Mouse (Mus musculus): ENCODE data around the gene Nptn. TPM values are rescaled to one million over a fixed set of nuclear protein-coding genes. Genes with fewer than 3 reads are reported as not detected.
A peak's percentile ranks its signal among the peaks of the same experiment; 100 is the strongest.
"Not testable (repeated sequence)": the region's sequence is repeated elsewhere in the genome, so short reads cannot be mapped to it uniquely, and the experiment has no call there.

Nptn gene
- polyA plus RNA-seq, 1 experiment from 2014 or later, result 50.7 TPM

DNA sequence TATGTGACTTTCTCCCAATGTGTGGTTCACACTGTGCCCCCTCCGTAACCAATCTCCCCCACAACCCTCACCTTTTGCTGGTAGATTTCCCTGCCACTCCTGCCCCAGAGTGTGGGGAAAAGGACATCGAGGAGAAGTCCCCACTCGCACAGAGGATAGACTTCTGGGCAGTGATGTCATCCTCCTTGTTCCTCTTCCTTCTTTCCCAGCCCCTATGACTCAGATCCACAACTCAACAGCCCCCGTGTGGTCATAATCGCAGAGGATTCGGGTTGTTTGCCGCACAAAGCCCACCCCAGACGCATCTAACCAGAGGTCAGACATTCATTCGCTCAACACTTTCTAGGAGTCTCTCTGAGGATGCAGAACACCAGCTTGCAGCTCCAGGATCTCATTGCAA, 30.0 kb upstream of the Nptn start:
- Histone ChIP-seq H3K36me3 (replicated peaks) (no peaks in the 10 kb centered on the region), H3K27me3 (ENCODE audit: poor library complexity, severe bottlenecking) (peaks cover 4% of the 10 kb centered on the region; the same call in 1 of the 2 replicates), H3K4me3 (no peak overlapping the region), H3K9me3 (no peaks in the 10 kb centered on the region), H3K4me1 (peaks cover 64% of the 10 kb centered on the region), H3K27ac (no peak overlapping the region)
- no peak for DNase-seq (ENCODE audit: extremely low spot score, low spot score)
- 90% methylated on average over 9 of the region's 9 CpGs for WGBS

DNA sequence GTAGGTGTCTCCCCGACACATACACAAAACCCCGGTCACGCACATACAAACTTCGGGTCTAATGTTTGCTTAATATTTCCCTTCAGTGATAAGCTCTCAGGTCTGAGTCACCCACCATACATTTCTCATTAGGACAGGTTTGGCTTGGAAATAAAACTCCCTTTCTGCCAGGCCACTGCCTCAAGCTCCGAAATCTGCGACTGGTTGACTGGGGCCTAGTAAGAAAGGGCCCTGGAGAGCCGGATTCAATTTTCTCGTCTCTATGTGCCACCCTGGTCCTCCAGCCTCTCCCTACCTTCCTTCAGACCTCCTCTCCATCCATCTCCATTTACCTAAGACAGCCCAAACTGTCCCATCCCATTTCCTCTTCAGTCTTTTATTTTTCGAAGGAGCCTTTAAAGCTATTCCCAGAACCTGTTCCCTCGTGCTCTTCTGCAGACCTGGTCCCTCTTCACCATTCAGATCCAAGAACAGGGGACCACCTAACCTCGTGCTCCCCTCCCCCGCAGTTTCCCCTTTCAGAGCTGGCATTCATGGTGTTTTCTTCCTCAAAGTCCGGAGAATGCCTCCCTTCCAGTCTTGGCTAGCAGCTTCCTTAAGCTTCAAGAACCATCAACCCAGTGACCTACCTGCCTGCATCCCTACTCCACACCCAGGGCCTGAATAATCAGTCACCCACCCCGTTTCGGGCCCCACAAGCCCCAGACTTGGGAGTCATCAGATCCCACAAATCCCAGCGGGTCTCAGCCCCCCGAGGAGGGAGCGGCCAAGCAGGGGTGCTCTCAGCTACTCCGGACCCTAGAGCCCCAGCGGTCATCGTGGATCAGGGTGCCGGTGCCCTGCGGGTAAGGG, 27.8 kb upstream of the Nptn start:
- Histone ChIP-seq H3K36me3 (replicated peaks) (no peaks in the 10 kb centered on the region), H3K27me3 (ENCODE audit: poor library complexity, severe bottlenecking) (peaks cover 4% of the 10 kb centered on the region; the same call in 1 of the 2 replicates), H3K9me3 (no peaks in the 10 kb centered on the region), H3K27ac (peak overlapping the region; percentile 97), H3K4me3 (peak overlapping the region; percentile 90), H3K4me1 (peaks cover 48% of the 10 kb centered on the region)
- peak; percentile 46 for DNase-seq (ENCODE audit: extremely low spot score, low spot score)
- 14% methylated on average over 23 of the region's 23 CpGs for WGBS

DNA sequence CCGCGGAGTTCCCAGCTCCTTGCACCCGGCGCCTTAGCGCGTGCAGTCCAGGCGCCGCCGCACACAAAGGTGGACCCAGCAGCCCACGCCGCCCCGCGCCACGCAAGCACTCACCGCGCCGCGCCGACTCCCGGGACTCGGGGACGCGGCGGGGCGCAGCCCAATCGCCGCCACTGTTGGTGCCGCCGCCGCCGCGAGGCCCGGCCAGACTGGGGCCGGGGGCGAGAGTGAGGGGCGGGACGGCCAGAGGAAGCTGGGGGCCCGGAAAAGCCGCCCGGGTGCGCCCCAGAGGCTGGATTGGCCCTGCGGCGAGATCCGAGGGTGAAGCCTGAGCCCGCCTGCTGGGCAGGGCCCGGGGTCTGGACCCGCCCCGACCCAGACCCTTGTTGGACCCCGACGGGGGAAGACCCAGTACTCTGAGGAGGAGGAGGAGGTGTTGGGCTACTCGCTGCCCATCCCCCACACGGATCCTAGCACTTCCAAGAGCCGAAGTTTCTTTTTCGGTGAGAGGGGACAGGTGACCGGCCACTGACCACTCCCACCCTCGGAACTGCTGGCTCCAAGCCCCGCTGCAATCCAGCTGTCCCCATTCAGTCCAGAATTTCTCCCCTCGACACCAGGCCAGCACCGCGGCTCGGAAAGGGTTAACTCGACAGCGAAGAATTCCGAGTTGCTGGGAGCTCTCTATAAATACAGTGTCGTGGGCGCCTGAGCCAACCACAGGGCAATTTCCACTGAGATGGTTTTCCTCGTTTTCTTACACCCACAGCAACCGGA, 26.9 kb upstream of the Nptn start, which contains the start of gene Cd276:
Gene Cd276 (minus strand): TSS at position 530 of the 777 bp plus-strand sequence.
- under 1% methylated on average over 67 of the region's 68 CpGs for WGBS
- no peaks in the 10 kb centered on the region for H3K36me3 ChIP-seq (replicated peaks)

DNA sequence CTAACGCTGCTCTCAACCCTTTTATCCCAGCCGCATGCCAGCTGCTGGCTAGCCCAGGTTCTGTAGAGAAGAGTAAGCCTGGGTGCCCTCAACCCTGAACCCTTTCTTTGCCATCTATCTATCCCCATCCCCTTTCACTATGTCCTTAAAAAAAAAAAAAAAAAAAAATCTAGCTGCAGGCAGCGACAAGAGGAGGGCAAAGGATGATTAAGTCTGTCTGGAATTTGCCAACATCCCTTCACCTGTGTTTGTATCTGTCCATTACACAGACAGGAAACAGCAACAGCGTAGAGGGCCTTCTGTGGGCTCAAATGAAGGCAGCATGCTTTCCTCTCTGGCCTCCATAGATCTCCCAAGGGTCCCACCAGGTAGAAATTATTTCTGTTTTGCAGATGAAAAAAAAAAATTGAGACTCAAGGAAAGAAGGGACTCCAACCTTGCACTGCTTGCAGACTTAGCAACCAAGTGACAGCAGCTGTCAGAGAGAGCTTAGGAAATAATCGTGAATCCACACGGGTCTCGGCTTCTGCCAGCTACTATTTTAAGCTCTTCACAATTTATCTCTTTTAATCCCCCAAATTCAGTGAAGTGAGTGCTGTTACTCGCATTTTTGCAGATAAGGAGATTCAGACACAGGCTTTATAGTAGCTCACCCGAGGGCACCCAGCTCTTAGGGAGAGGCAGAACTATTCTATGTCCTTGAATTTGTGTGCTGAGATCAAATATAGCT, 26.2 kb upstream of the Nptn start:
- Histone ChIP-seq H3K4me3 (peak overlapping the region; percentile 90), H3K9me3 (no peaks in the 10 kb centered on the region), H3K4me1 (peaks cover 45% of the 10 kb centered on the region), H3K27ac (peak overlapping the region; percentile 97), H3K27me3 (ENCODE audit: poor library complexity, severe bottlenecking) (peaks cover 4% of the 10 kb centered on the region; the same call in 1 of the 2 replicates), H3K36me3 (replicated peaks) (no peaks in the 10 kb centered on the region)
- no peak for DNase-seq (ENCODE audit: extremely low spot score, low spot score)
- 28% methylated on average over 9 of the region's 9 CpGs for WGBS

More for the DNA sequence above, 26.9 kb upstream of the Nptn start, which contains the start of gene Cd276:
- H3K27ac ChIP-seq, result peak within 1 kb of the TSS; percentile 97
- DNase-seq (ENCODE audit: extremely low spot score, low spot score), result peak; percentile 67
- H3K4me1 ChIP-seq, result peaks cover 45% of the 10 kb centered on the region
- H3K4me3 ChIP-seq, result peak within 1 kb of the TSS; percentile 90
- H3K27me3 ChIP-seq (ENCODE audit: poor library complexity, severe bottlenecking), result peaks cover 4% of the 10 kb centered on the region; the same call in 1 of the 2 replicates
- H3K9me3 ChIP-seq, result no peaks in the 10 kb centered on the region

DNA sequence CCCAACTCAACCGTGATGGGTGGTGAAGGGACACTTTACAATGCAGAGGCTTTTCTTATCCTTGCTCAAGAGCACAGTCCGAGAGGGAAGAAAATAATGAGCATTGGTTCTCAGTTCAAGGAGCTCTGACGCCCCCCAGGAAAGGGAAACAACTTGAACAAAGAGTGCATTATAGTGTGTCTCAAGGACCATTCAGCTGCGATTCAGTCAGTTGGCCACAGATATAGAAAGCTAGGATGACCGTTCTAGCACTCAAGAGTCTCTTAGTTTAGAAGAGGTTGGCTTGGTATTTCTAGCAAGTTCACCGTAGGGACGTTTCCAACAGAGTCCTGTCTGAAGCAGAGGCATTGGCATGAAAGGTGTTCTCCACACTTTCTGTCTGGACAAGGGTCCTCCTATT, 25.4 kb upstream of the Nptn start:
- no peak for DNase-seq (ENCODE audit: extremely low spot score, low spot score)
- H3K9me3 ChIP-seq, result no peaks in the 10 kb centered on the region
- WGBS, result 50% methylated on average over 7 of the region's 7 CpGs
- no peak overlapping the region for H3K4me3 ChIP-seq
- H3K36me3 ChIP-seq (replicated peaks), result no peaks in the 10 kb centered on the region
- no peak overlapping the region for H3K27ac ChIP-seq
- peaks cover 4% of the 10 kb centered on the region; the same call in 1 of the 2 replicates for H3K27me3 ChIP-seq (ENCODE audit: poor library complexity, severe bottlenecking)
- peaks cover 45% of the 10 kb centered on the region for H3K4me1 ChIP-seq

DNA sequence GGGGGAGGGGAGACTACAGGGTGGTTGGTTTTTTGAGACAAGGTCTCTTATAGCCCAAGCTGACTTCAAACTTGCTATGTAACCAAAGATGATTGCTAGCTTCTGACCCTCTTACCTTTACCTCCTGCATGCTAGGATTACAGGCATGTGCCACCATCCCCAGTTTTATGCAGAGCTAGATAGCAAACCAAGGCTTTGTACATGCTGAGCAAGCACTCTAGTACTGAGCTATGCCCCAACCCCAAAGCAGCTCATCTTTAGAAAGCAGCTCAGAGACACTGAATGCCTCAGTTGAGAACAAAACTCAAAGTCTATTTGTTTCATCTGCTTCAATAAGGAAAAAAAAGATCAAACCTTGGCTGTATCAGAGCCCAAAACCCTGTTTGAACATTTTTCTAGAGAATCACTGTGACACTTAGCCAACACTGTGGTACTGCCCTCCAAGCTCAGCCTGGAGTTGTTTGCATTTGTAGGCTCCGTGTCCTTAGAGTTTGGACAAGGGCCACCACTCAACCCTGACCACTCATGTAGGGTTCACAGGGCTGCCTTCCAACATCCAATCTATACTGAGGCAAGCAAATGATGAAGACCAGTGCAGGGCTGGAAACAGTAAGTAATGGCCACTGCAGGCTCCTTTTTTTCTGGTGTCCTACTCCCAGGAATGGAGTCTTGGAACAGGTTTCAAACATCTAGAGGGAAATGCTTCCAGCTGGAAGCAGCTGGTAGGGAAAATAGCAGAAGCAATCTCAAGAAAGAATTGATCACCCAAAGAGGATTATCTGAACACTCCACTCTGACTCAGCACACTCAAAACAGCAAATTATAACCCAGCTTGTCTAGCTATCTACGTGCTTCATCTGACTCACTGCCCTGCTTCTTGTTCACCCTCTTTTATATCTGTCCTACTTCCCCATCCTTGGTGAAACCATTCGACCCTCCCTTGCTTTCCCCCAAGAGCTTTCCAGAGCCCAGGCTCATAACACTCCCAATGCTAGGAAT, 24.3 kb upstream of the Nptn start:
- H3K27ac ChIP-seq, result no peak overlapping the region
- no peaks in the 10 kb centered on the region for H3K9me3 ChIP-seq
- H3K27me3 ChIP-seq (ENCODE audit: poor library complexity, severe bottlenecking), result peaks cover 4% of the 10 kb centered on the region; the same call in 1 of the 2 replicates
- H3K36me3 ChIP-seq (replicated peaks), result no peaks in the 10 kb centered on the region
- H3K4me1 ChIP-seq, result peaks cover 36% of the 10 kb centered on the region
- no peak for DNase-seq (ENCODE audit: extremely low spot score, low spot score)
- no peak overlapping the region for H3K4me3 ChIP-seq
- whole genome bisulfite sequencing, result 86% methylated on average over 3 of the region's 3 CpGs

DNA sequence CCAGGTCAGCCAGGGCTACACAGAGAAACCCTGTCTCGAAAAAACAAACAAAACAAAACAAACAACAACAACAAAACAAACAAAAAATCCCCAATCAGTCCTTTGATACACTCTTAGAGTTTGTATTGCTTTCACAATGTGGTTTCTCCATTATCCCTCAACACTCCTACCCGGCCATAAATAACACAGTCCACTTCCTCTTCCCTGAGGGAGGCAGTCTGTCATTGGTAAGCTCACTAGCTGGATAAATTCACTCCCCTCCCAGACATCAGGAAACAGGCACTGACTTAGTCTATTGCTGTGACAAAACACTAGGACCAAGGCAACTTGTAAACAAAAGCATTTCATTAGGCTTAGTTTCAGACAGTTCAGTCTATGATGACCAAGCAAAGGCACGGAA, 21.8 kb upstream of the Nptn start:
- Histone ChIP-seq H3K36me3 (replicated peaks) (no peaks in the 10 kb centered on the region), H3K27ac (no peak overlapping the region), H3K4me1 (peaks cover 15% of the 10 kb centered on the region), H3K4me3 (no peak overlapping the region), H3K9me3 (no peaks in the 10 kb centered on the region), H3K27me3 (ENCODE audit: poor library complexity, severe bottlenecking) (peaks cover 4% of the 10 kb centered on the region; the same call in 1 of the 2 replicates)
- no peak for DNase-seq (ENCODE audit: extremely low spot score, low spot score)
- WGBS, result 80% methylated on average over 3 of the region's 3 CpGs

DNA sequence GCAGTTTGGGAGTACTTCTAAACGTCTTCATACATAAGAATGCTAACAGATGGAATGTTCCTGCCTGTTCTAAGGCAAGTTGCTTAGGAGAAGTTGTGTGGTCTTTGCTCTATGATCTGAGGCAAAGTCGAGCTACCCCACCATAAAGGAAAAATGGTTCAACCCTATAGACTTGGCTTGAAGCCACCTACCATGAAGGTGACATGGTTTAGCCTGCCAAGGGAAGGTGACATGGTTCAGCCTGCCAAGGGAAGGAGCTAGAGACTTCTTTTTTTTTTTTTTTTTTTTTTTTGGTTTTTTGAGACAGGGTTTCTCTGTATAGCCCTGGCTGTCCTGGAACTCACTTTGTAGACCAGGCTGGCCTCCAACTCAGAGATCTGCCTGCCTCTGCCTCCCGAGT, 16.1 kb upstream of the Nptn start:
- not testable (repeated sequence) for H3K4me1 ChIP-seq; DNase-seq (ENCODE audit: extremely low spot score, low spot score); H3K27me3 ChIP-seq (ENCODE audit: poor library complexity, severe bottlenecking); H3K4me3 ChIP-seq; H3K36me3 ChIP-seq (replicated peaks); H3K27ac ChIP-seq; H3K9me3 ChIP-seq
- WGBS, result 81% methylated on average over 3 of the region's 3 CpGs

DNA sequence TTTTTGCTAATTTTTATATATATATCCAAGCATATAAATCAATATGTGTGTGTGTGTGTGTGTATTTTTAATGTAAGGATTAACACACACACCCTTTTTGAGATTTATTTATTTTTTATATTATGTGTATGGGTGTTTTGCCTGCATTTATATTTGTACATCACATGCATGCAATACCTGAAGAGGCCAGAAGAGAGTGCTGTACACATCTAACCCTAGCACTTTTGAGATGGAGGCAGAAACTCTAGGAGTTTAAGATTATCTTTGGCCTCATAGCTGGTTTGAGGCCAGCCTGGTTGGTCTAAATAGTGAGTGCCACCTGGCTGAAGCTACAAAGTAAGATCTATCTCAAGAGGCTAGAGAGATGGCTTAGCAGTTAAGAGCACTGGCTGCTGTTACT, 14.4 kb upstream of the Nptn start:
- Histone ChIP-seq H3K27me3 (ENCODE audit: poor library complexity, severe bottlenecking) (no peaks in the 10 kb centered on the region), H3K36me3 (replicated peaks) (no peaks in the 10 kb centered on the region)
- DNase-seq (ENCODE audit: extremely low spot score, low spot score), result no peak

DNA sequence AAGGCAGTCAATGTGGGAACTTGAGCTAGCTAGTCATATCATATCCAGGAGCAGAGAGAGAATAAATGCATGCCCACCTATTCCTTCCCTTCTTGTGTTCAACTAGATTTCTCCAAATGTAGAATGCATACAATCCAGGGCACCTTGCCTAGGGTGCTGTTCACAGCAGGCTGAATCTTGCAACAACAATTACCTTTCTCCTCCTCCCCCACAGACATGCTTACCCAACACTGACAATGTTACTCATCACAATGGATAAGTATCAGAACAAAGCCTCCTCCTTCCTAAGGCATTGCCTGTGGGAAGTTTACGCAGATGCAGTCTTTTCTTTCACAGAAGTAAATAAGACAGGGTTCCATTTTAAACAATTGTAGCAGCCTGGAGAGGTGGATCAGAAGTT, 11.0 kb upstream of the Nptn start:
- Histone ChIP-seq H3K27ac (no peak overlapping the region), H3K4me3 (no peak overlapping the region), H3K9me3 (no peaks in the 10 kb centered on the region), H3K36me3 (replicated peaks) (no peaks in the 10 kb centered on the region), H3K4me1 (no peaks in the 10 kb centered on the region), H3K27me3 (ENCODE audit: poor library complexity, severe bottlenecking) (no peaks in the 10 kb centered on the region)
- DNase-seq (ENCODE audit: extremely low spot score, low spot score), result no peak
- WGBS, result 90% methylated on average over 1 of the region's 1 CpGs

More for the DNA sequence above, 14.4 kb upstream of the Nptn start:
- no peaks in the 10 kb centered on the region for H3K4me1 ChIP-seq
- no peak overlapping the region for H3K27ac ChIP-seq
- no peak overlapping the region for H3K4me3 ChIP-seq
- no peaks in the 10 kb centered on the region for H3K9me3 ChIP-seq

DNA sequence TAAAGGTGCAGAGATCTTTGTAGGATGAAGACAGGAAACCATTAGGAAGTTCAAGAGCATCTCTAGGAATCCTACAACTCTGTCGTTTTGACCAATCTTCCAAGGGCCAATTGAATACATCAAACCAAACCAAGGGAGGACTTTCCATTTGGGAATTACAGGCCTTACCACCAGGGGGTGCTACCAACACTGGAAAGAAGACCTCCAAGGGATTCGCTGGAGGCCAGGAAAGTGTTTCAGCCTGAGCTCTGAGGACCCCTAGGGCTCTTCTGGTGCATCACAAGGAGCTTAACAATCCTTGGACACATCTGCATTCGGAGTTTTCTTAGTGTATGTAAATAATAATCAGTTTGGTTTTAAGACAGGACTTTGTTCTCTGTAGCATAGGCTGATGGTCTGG, 3.4 kb upstream of the Nptn start:
- Histone ChIP-seq H3K9me3 (no peaks in the 10 kb centered on the region), H3K4me3 (no peak overlapping the region), H3K4me1 (peaks cover 15% of the 10 kb centered on the region), H3K27me3 (ENCODE audit: poor library complexity, severe bottlenecking) (no peaks in the 10 kb centered on the region), H3K27ac (no peak overlapping the region), H3K36me3 (replicated peaks) (no peaks in the 10 kb centered on the region)
- 33% methylated on average over 3 of the region's 3 CpGs for WGBS
- DNase-seq (ENCODE audit: extremely low spot score, low spot score), result peak; percentile 70

Data from forebrain, embryonic 10.5 days (tissue).